Mouse (Mus musculus) myocyte (in vitro differentiated cells): ENCODE results near the gene Zfp423.

ENCODE experiments used
- CEBPB ChIP-seq: IDR thresholded peaks from 2 replicates; pipeline ENCODE4 v1.6.1; 2011; ENCODE audit warnings: mild to moderate bottlenecking, moderate library complexity; ENCODE audit not compliant: poor library complexity, insufficient read depth, severe bottlenecking
- E2F4 ChIP-seq: IDR thresholded peaks from one replicate; pipeline ENCODE4 v1.6.1; 2011; ENCODE audit warnings: mild to moderate bottlenecking, control low read depth, moderate library complexity; ENCODE audit not compliant: insufficient read depth
- MAX ChIP-seq: IDR thresholded peaks from one replicate; pipeline ENCODE4 v1.6.1; 2011; ENCODE audit warnings: low read depth, mild to moderate bottlenecking, control low read depth
- MYOD1 ChIP-seq, 3 experiments: IDR thresholded peaks; one replicate each; pipeline ENCODE4 v1.6.1; 2011; ENCODE audit warnings: control low read depth in 2 of 3, low read depth in 2 of 3, mild to moderate bottlenecking in 2 of 3, moderate library complexity in 1 of 3; ENCODE audit not compliant: insufficient read length in 2 of 3, control insufficient read depth in 1 of 3
- MYOG ChIP-seq, 3 experiments: IDR thresholded peaks; one replicate each; pipeline ENCODE4 v1.6.1; 2011; ENCODE audit warnings: control low read depth in 2 of 3, low read depth in 2 of 3, mild to moderate bottlenecking in 2 of 3; ENCODE audit not compliant: insufficient read length in 2 of 3, control insufficient read depth in 1 of 3, insufficient read depth in 1 of 3
- POLR2A ChIP-seq: IDR thresholded peaks from one replicate; pipeline ENCODE4 v1.6.1; 2011; ENCODE audit warnings: low read depth, mild to moderate bottlenecking, control low read depth, moderate library complexity; ENCODE audit not compliant: insufficient read length
- POLR2AphosphoS2 ChIP-seq: IDR thresholded peaks from one replicate; pipeline ENCODE4 v1.6.1; 2011; ENCODE audit warnings: low read depth, control low read depth; ENCODE audit not compliant: insufficient read length
- REST ChIP-seq: IDR thresholded peaks from one replicate; pipeline ENCODE4 v1.6.1; 2011; ENCODE audit warnings: mild to moderate bottlenecking, control low read depth, moderate library complexity; ENCODE audit not compliant: insufficient read depth, insufficient read length
- SRF ChIP-seq: IDR thresholded peaks from one replicate; pipeline ENCODE4 v1.6.1; 2011; ENCODE audit warnings: low read depth; ENCODE audit not compliant: control insufficient read depth, insufficient read length
- TCF12 ChIP-seq: IDR thresholded peaks from one replicate; pipeline ENCODE4 v1.6.1; 2011; ENCODE audit warnings: mild to moderate bottlenecking, control low read depth; ENCODE audit not compliant: poor library complexity, insufficient read depth, severe bottlenecking
- TCF3 ChIP-seq: IDR thresholded peaks from one replicate; pipeline ENCODE4 v1.6.1; 2011; ENCODE audit warnings: low read depth, control low read depth; ENCODE audit not compliant: insufficient read length
- USF1 ChIP-seq: IDR thresholded peaks from one replicate; pipeline ENCODE4 v1.6.1; 2011; ENCODE audit warnings: low read depth, mild to moderate bottlenecking, control low read depth, moderate library complexity

DNA sequence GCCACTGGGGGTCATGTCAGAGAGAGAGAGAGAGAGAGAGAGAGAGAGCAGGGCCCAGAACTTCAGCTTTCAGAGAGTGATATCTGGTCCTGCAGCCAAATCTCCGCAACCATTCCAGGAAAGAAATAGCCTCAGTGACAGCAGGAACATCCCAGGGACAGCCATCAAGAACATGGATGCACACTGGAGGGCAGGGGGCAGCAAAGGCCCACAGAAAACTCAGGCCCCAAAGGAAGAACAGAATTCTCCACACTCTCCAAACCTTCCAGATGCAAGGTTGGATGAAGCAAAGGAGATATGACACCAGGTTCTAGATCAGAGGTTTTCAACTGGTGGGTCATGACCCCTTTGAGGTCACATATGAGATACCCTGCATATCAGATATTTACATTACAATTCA is 345.7 kb downstream of the Zfp423 start:
- TF ChIP-seq POLR2A (no peak), MAX (no peak), REST (no peak), USF1 (no peak), CEBPB (no peak), E2F4 (no peak), POLR2AphosphoS2 (no peak), SRF (no peak), TCF12 (no peak), MYOG (IDR thresholded peaks at IDR 0.05; ENCODE audit: control insufficient read depth in 1 of 3, insufficient read depth in 1 of 3, insufficient read length in 2 of 3, low read depth in 2 of 3) (no peak), MYOD1 (IDR thresholded peaks at IDR 0.05; ENCODE audit: control insufficient read depth in 1 of 3, insufficient read length in 2 of 3, low read depth in 2 of 3) (no peak), TCF3 (no peak)
